Mouse (Mus musculus) forebrain, embryonic 15.5 days (tissue): ENCODE measurements around the gene D1Ertd622e. TPM values are rescaled to one million over a fixed set of nuclear protein-coding genes. Genes with fewer than 3 reads are reported as not detected.
"Not testable (repeated sequence)": the region's sequence is repeated elsewhere in the genome, so short reads cannot be mapped to it uniquely, and the experiment has no call there.

Source experiments
- ATAC-seq: fragments of 200-750 bp; cut with Nextera tagmentation; replicated peaks from 2 replicates; pipeline ENCODE4 v1.8.0; 2017; ENCODE audit warnings: mild to moderate bottlenecking, moderate TSS enrichment, moderate library complexity
- H3K27ac ChIP-seq: fragments of 300-500 bp; sonication (generic); replicated peaks from 2 replicates; pipeline ENCODE4 v1.5.1; 2015; ENCODE audit warnings: mild to moderate bottlenecking, inconsistent platforms
- H3K27me3 ChIP-seq: fragments of 300-500 bp; sonication (generic); 2 replicates; pipeline ENCODE4 v1.6.1; 2015; ENCODE audit warnings: inconsistent platforms
- H3K36me3 ChIP-seq: fragments of 300-500 bp; sonication (generic); 2 replicates; pipeline ENCODE4 v1.6.1; 2015; ENCODE audit warnings: mild to moderate bottlenecking, inconsistent platforms
- H3K4me1 ChIP-seq: fragments of 300-500 bp; sonication (generic); 2 replicates; pipeline ENCODE4 v1.6.1; 2015; ENCODE audit warnings: inconsistent platforms
- H3K4me2 ChIP-seq: fragments of 300-500 bp; sonication (generic); replicated peaks from 2 replicates; pipeline ENCODE4 v1.6.1; 2015; ENCODE audit warnings: mild to moderate bottlenecking, inconsistent platforms
- H3K4me3 ChIP-seq: fragments of 300-500 bp; sonication (generic); 2 replicates; pipeline ENCODE4 v1.5.1; 2015; ENCODE audit warnings: mild to moderate bottlenecking, inconsistent platforms
- H3K9ac ChIP-seq: fragments of 300-500 bp; sonication (generic); replicated peaks from 2 replicates; pipeline ENCODE4 v1.6.1; 2015; ENCODE audit warnings: mild to moderate bottlenecking, inconsistent platforms
- H3K9me3 ChIP-seq: fragments of 300-500 bp; sonication (generic); 2 replicates; pipeline ENCODE4 v1.6.1; 2016; ENCODE audit warnings: inconsistent platforms
- WGBS: fragments of 180-500 bp; shearing (Covaris S2); methylation state at CpG from one replicate; pipeline ENCODE4 v1.1.7; 2015; ENCODE audit warnings: mixed read lengths; 5-methylcytosine and 5-hydroxymethylcytosine counted together
- polyA plus RNA-seq: library from polyadenylated mRNA; unstranded; fragments of >200 nt; fragmentation: Nextera tagmentation; extraction: Ambion mirVana; gene quantifications from 2 replicates; pipeline ENCODE4 v1.2.1, GENCODE M21; 2015

D1Ertd622e gene
- polyA plus RNA-seq, 1 experiment from 2014 or later: 58.2 TPM

GRCm38 (mm10) chr1:97611747-97612146 lies 50.1 kb downstream of the D1Ertd622e start:
- no peaks in the 10 kb centered on the region for H3K36me3 ChIP-seq
- no peak overlapping the region for H3K4me2 ChIP-seq
- H3K9me3 ChIP-seq: no peaks in the 10 kb centered on the region
- H3K9ac ChIP-seq: no peak overlapping the region
- no peak for ATAC-seq
- no peaks in the 10 kb centered on the region for H3K27me3 ChIP-seq
- WGBS: 43% methylated on average over 2 of the region's 2 CpGs
- H3K27ac ChIP-seq: no peak overlapping the region
- H3K4me3 ChIP-seq: no peak overlapping the region
- peaks cover 4% of the 10 kb centered on the region for H3K4me1 ChIP-seq

GRCm38 (mm10) chr1:97603361-97603760 lies 58.5 kb downstream of the D1Ertd622e start:
- H3K27ac ChIP-seq: no peak overlapping the region
- H3K4me2 ChIP-seq: no peak overlapping the region
- no peak overlapping the region for H3K9ac ChIP-seq
- no peaks in the 10 kb centered on the region for H3K27me3 ChIP-seq
- ATAC-seq: no peak
- H3K9me3 ChIP-seq: no peaks in the 10 kb centered on the region
- 74% methylated on average over 1 of the region's 1 CpGs for WGBS
- no peak overlapping the region for H3K4me3 ChIP-seq
- no peaks in the 10 kb centered on the region for H3K36me3 ChIP-seq
- H3K4me1 ChIP-seq: no peaks in the 10 kb centered on the region

GRCm38 (mm10) chr1:97600371-97600770 lies 61.5 kb downstream of the D1Ertd622e start:
- no peaks in the 10 kb centered on the region for H3K9me3 ChIP-seq

GRCm38 (mm10) chr1:97599101-97599500 lies 62.8 kb downstream of the D1Ertd622e start:
- no peak overlapping the region for H3K4me2 ChIP-seq
- H3K9me3 ChIP-seq: no peaks in the 10 kb centered on the region
- no peaks in the 10 kb centered on the region for H3K36me3 ChIP-seq
- H3K4me3 ChIP-seq: no peak overlapping the region
- no peak overlapping the region for H3K9ac ChIP-seq
- WGBS: 75% methylated on average over 3 of the region's 3 CpGs
- H3K4me1 ChIP-seq: no peaks in the 10 kb centered on the region
- H3K27ac ChIP-seq: no peak overlapping the region
- no peaks in the 10 kb centered on the region for H3K27me3 ChIP-seq
- ATAC-seq: no peak

More at GRCm38 (mm10) chr1:97600371-97600770, 61.5 kb downstream of the D1Ertd622e start:
- WGBS: 87% methylated on average over 2 of the region's 2 CpGs
- no peak for ATAC-seq
- Histone ChIP-seq H3K27me3 (no peaks in the 10 kb centered on the region), H3K4me3 (no peak overlapping the region), H3K27ac (no peak overlapping the region), H3K36me3 (no peaks in the 10 kb centered on the region), H3K4me2 (no peak overlapping the region), H3K4me1 (no peaks in the 10 kb centered on the region), H3K9ac (no peak overlapping the region)

GRCm38 (mm10) chr1:97588561-97588960 lies 73.3 kb downstream of the D1Ertd622e start:
- WGBS: 12% methylated on average over 3 of the region's 3 CpGs
- Histone ChIP-seq H3K27ac (no peak overlapping the region), H3K36me3 (no peaks in the 10 kb centered on the region), H3K4me3 (no peak overlapping the region), H3K9ac (no peak overlapping the region), H3K4me1 (no peaks in the 10 kb centered on the region), H3K9me3 (no peaks in the 10 kb centered on the region), H3K4me2 (no peak overlapping the region), H3K27me3 (no peaks in the 10 kb centered on the region)
- no peak for ATAC-seq

- H3K4me2 ChIP-seq: no peak overlapping the region
- H3K4me1 ChIP-seq: no peaks in the 10 kb centered on the region
- H3K9me3 ChIP-seq: no peaks in the 10 kb centered on the region
- no peak overlapping the region for H3K9ac ChIP-seq
- no peak overlapping the region for H3K27ac ChIP-seq
- ATAC-seq: no peak
- no peak overlapping the region for H3K4me3 ChIP-seq
- H3K36me3 ChIP-seq: no peaks in the 10 kb centered on the region
- H3K27me3 ChIP-seq: no peaks in the 10 kb centered on the region
Measured at GRCm38 (mm10) chr1:97585106-97585505, 76.8 kb downstream of the D1Ertd622e start.

GRCm38 (mm10) chr1:97584171-97584570 lies 77.7 kb downstream of the D1Ertd622e start:
- H3K4me3 ChIP-seq: no peak overlapping the region
- no peaks in the 10 kb centered on the region for H3K4me1 ChIP-seq
- no peaks in the 10 kb centered on the region for H3K9me3 ChIP-seq
- 85% methylated on average over 3 of the region's 3 CpGs for WGBS
- no peak for ATAC-seq
- no peak overlapping the region for H3K27ac ChIP-seq
- no peak overlapping the region for H3K4me2 ChIP-seq
- no peak overlapping the region for H3K9ac ChIP-seq
- no peaks in the 10 kb centered on the region for H3K36me3 ChIP-seq
- no peaks in the 10 kb centered on the region for H3K27me3 ChIP-seq

GRCm38 (mm10) chr1:97583085-97583484 lies 78.8 kb downstream of the D1Ertd622e start:
- H3K27me3 ChIP-seq: no peaks in the 10 kb centered on the region
- 82% methylated on average over 4 of the region's 4 CpGs for WGBS
- ATAC-seq: no peak

GRCm38 (mm10) chr1:97580680-97581079 lies 81.2 kb downstream of the D1Ertd622e start:
- not testable (repeated sequence) for H3K36me3 ChIP-seq, H3K9ac ChIP-seq, H3K4me1 ChIP-seq, H3K27me3 ChIP-seq, H3K27ac ChIP-seq, H3K4me2 ChIP-seq, ATAC-seq, H3K4me3 ChIP-seq, H3K9me3 ChIP-seq

More at GRCm38 (mm10) chr1:97583085-97583484, 78.8 kb downstream of the D1Ertd622e start:
- Histone ChIP-seq H3K4me1 (no peaks in the 10 kb centered on the region), H3K4me3 (no peak overlapping the region), H3K36me3 (no peaks in the 10 kb centered on the region), H3K4me2 (no peak overlapping the region), H3K9me3 (no peaks in the 10 kb centered on the region), H3K27ac (no peak overlapping the region), H3K9ac (no peak overlapping the region)

GRCm38 (mm10) chr1:97580270-97580669 lies 81.6 kb downstream of the D1Ertd622e start:
- no peaks in the 10 kb centered on the region for H3K4me1 ChIP-seq
- no peak overlapping the region for H3K4me2 ChIP-seq
- no peak overlapping the region for H3K9ac ChIP-seq

GRCm38 (mm10) chr1:97578025-97578417 lies 83.9 kb downstream of the D1Ertd622e start:
- Histone ChIP-seq H3K36me3 (no peaks in the 10 kb centered on the region), H3K27ac (no peak overlapping the region), H3K9me3 (no peaks in the 10 kb centered on the region), H3K4me2 (no peak overlapping the region), H3K4me3 (no peak overlapping the region), H3K9ac (no peak overlapping the region), H3K27me3 (no peaks in the 10 kb centered on the region), H3K4me1 (no peaks in the 10 kb centered on the region)
- no peak for ATAC-seq
- 94% methylated on average over 3 of the region's 3 CpGs for WGBS

More at GRCm38 (mm10) chr1:97580270-97580669, 81.6 kb downstream of the D1Ertd622e start:
- Histone ChIP-seq H3K4me3 (no peak overlapping the region), H3K9me3 (no peaks in the 10 kb centered on the region), H3K36me3 (no peaks in the 10 kb centered on the region), H3K27me3 (no peaks in the 10 kb centered on the region), H3K27ac (no peak overlapping the region)
- WGBS: 83% methylated on average over 3 of the region's 3 CpGs
- no peak for ATAC-seq

GRCm38 (mm10) chr1:97577062-97578024 lies 84.5 kb downstream of the D1Ertd622e start:
- 90% methylated on average over 2 of the region's 2 CpGs for WGBS
- ATAC-seq: no peak
- no peak overlapping the region for H3K9ac ChIP-seq
- H3K9me3 ChIP-seq: no peaks in the 10 kb centered on the region
- no peaks in the 10 kb centered on the region for H3K27me3 ChIP-seq
- H3K4me3 ChIP-seq: no peak overlapping the region
- H3K36me3 ChIP-seq: no peaks in the 10 kb centered on the region
- no peaks in the 10 kb centered on the region for H3K4me1 ChIP-seq
- H3K27ac ChIP-seq: no peak overlapping the region
- no peak overlapping the region for H3K4me2 ChIP-seq
